Mouse (Mus musculus): ENCODE results near the gene Rptor. TPM values are rescaled to one million over a fixed set of nuclear protein-coding genes. Genes with fewer than 3 reads are reported as not detected.

The Rptor gene
- total and polyA plus RNA-seq, 2 experiments from 2014 or later = 8.5 to 64.8 TPM

DNA sequence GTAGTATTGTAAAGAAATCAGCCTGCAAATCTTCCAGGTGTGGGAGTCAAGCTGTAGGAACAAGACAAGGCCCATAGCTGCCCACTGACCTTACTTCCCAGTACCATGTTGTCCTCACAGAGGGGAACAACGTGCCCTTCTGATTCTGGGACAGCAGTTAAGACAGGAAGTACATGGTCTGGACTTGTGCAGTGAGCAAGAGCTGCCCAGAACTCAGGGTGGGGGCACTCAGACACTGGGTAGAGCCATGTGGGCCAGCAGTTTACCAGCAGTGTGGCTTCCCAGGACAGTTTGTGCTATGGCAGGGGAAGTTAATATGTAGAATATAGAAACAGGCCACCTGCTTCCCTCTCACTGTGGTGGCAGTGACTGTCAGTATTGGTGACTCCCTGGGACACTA is 272.1 kb downstream of the Rptor start:
- H3K4me2 ChIP-seq (ENCODE audit: low read depth, low read length, poor library complexity, severe bottlenecking) = no peak overlapping the region
- ATAC-seq (ENCODE audit: low FRiP score) (no peak), DNase-seq (ENCODE audit: low spot score) (no peak)
- no peak overlapping the region for H3K9ac ChIP-seq (replicated peaks; ENCODE audit: low read length, poor library complexity, severe bottlenecking)
- H3K4me3 ChIP-seq (ENCODE audit: low read depth, low read length) = no peak overlapping the region
- H3K9me3 ChIP-seq (ENCODE audit: low read length) = no peaks in the 10 kb centered on the region
- H3K4me1 ChIP-seq (ENCODE audit: insufficient read depth, low read length) = no peaks in the 10 kb centered on the region
- WGBS = 100% methylated on average over 1 of the region's 1 CpGs
- TF ChIP-seq CTCF (IDR thresholded peaks at IDR 0.05) = no peak
- H3K27ac ChIP-seq (ENCODE audit: low read depth, low read length) = no peak overlapping the region
- peaks cover 60% of the 10 kb centered on the region for H3K36me3 ChIP-seq (ENCODE audit: insufficient read depth, low read length)
- no peaks in the 10 kb centered on the region for H3K27me3 ChIP-seq (ENCODE audit: insufficient read depth, low read length)

DNA sequence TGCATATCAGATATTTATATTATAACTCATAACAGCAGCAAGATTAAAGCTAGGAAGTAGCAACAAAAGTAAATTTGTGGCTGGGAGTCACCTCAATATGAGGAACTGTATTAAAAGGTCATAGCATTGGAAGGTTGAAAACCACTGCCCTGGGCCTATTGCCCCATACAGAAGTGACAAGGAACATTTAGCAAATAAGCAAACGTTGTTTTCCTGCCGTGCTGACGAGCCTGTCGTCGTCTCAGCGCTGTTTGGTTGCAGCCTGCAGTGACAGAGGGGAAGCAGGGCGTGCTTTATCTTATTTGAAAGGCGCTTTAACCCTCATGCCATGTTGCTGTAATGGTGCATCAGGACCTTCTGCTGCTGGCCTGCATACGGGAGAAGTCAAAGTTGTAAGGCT is 273.0 kb downstream of the Rptor start:
- H3K27me3 ChIP-seq (ENCODE audit: insufficient read depth, low read length) = no peaks in the 10 kb centered on the region
- TF ChIP-seq CTCF (IDR thresholded peaks at IDR 0.05) = no peak
- H3K27ac ChIP-seq (ENCODE audit: low read depth, low read length) = no peak overlapping the region
- H3K9me3 ChIP-seq (ENCODE audit: low read length) = no peaks in the 10 kb centered on the region
- no peak overlapping the region for H3K4me3 ChIP-seq (ENCODE audit: low read depth, low read length)
- 84% methylated on average over 9 of the region's 9 CpGs for WGBS
- peaks cover 61% of the 10 kb centered on the region for H3K36me3 ChIP-seq (ENCODE audit: insufficient read depth, low read length)
- no peaks in the 10 kb centered on the region for H3K4me1 ChIP-seq (ENCODE audit: insufficient read depth, low read length)
- H3K9ac ChIP-seq (replicated peaks; ENCODE audit: low read length, poor library complexity, severe bottlenecking) = no peak overlapping the region
- no peak overlapping the region for H3K4me2 ChIP-seq (ENCODE audit: low read depth, low read length, poor library complexity, severe bottlenecking)
- ATAC-seq (ENCODE audit: low FRiP score) = no peak
- no peak for DNase-seq (ENCODE audit: low spot score)

DNA sequence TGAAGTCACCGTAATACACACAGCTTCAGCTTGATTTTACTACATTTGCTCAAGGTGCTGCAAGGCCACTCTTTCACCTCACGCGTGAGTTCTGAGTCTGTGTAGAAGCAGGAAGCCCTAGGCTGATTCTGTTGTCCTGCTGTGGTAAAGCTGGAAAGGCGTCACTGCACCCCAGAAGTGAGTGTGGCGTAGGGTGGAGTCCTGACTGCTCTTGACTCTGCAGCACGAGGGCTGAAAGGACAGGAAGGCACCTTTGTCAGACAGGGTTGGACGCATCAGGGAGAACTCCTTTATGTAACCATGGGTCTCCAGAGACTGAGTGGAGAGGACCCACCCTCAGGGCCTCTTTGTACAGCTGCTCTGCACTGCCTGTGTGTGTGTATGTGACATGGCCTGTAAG is 274.4 kb downstream of the Rptor start:
- Histone ChIP-seq H3K9me3 (ENCODE audit: low read length) (no peaks in the 10 kb centered on the region), H3K4me1 (ENCODE audit: insufficient read depth, low read length) (no peaks in the 10 kb centered on the region), H3K9ac (replicated peaks; ENCODE audit: low read length, poor library complexity, severe bottlenecking) (no peak overlapping the region), H3K36me3 (ENCODE audit: insufficient read depth, low read length) (peaks cover 48% of the 10 kb centered on the region), H3K27me3 (ENCODE audit: insufficient read depth, low read length) (no peaks in the 10 kb centered on the region), H3K4me3 (ENCODE audit: low read depth, low read length) (no peak overlapping the region), H3K27ac (ENCODE audit: low read depth, low read length) (no peak overlapping the region), H3K4me2 (ENCODE audit: low read depth, low read length, poor library complexity, severe bottlenecking) (no peak overlapping the region)
- DNase-seq (ENCODE audit: low spot score) (no peak), ATAC-seq (ENCODE audit: low FRiP score) (no peak)
- no peak for TF ChIP-seq CTCF (IDR thresholded peaks at IDR 0.05)
- WGBS = 80% methylated on average over 7 of the region's 7 CpGs

DNA sequence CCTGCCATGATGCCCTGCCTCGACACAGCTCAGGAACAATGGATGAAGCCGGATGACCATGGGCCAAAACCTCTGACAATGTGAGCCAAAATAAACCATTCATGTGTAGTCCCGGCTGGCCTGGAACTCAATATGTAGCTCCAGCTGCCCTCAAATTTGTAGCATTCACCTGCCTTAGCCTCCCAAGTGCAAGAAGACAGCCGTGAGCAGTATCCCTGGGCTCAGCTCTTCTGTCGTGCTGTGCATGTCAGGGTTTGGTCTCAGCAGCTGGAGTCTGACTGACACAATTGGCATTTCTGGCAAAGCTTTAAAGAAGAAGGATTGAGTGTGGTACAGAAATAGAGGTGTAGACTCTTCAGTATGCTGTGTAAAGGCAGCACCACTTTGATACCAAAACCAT is 276.9 kb downstream of the Rptor start:
- Histone ChIP-seq H3K4me1 (ENCODE audit: insufficient read depth, low read length) (no peaks in the 10 kb centered on the region), H3K4me2 (ENCODE audit: low read depth, low read length, poor library complexity, severe bottlenecking) (no peak overlapping the region), H3K9ac (replicated peaks; ENCODE audit: low read length, poor library complexity, severe bottlenecking) (no peak overlapping the region), H3K9me3 (ENCODE audit: low read length) (no peaks in the 10 kb centered on the region), H3K36me3 (ENCODE audit: insufficient read depth, low read length) (peaks cover 33% of the 10 kb centered on the region), H3K4me3 (ENCODE audit: low read depth, low read length) (no peak overlapping the region), H3K27ac (ENCODE audit: low read depth, low read length) (no peak overlapping the region), H3K27me3 (ENCODE audit: insufficient read depth, low read length) (no peaks in the 10 kb centered on the region)
- TF ChIP-seq CTCF (IDR thresholded peaks at IDR 0.05) = no peak
- WGBS = 87% methylated on average over 5 of the region's 5 CpGs
- ATAC-seq (ENCODE audit: low FRiP score) (no peak), DNase-seq (ENCODE audit: low spot score) (no peak)

- Histone ChIP-seq H3K27me3 (ENCODE audit: insufficient read depth, low read length) (no peaks in the 10 kb centered on the region), H3K4me3 (ENCODE audit: low read depth, low read length) (no peak overlapping the region), H3K4me1 (ENCODE audit: insufficient read depth, low read length) (no peaks in the 10 kb centered on the region), H3K9me3 (ENCODE audit: low read length) (no peaks in the 10 kb centered on the region), H3K4me2 (ENCODE audit: low read depth, low read length, poor library complexity, severe bottlenecking) (no peak overlapping the region), H3K27ac (ENCODE audit: low read depth, low read length) (no peak overlapping the region), H3K9ac (replicated peaks; ENCODE audit: low read length, poor library complexity, severe bottlenecking) (no peak overlapping the region), H3K36me3 (ENCODE audit: insufficient read depth, low read length) (peaks cover 39% of the 10 kb centered on the region)
- TF ChIP-seq CTCF (IDR thresholded peaks at IDR 0.05) = no peak
- no peak for DNase-seq (ENCODE audit: low spot score)
- no peak for ATAC-seq (ENCODE audit: low FRiP score)
- WGBS = 73% methylated on average over 2 of the region's 2 CpGs
These were observed 280.9 kb downstream of the Rptor start for GRCm38 (mm10) chr11:119883646-119884045.

- Histone ChIP-seq H3K4me1 (ENCODE audit: insufficient read depth, low read length) (no peaks in the 10 kb centered on the region), H3K4me3 (ENCODE audit: low read depth, low read length) (no peak overlapping the region), H3K9me3 (ENCODE audit: low read length) (no peaks in the 10 kb centered on the region), H3K27ac (ENCODE audit: low read depth, low read length) (no peak overlapping the region), H3K4me2 (ENCODE audit: low read depth, low read length, poor library complexity, severe bottlenecking) (no peak overlapping the region), H3K36me3 (ENCODE audit: insufficient read depth, low read length) (peaks cover 64% of the 10 kb centered on the region), H3K9ac (replicated peaks; ENCODE audit: low read length, poor library complexity, severe bottlenecking) (no peak overlapping the region), H3K27me3 (ENCODE audit: insufficient read depth, low read length) (no peaks in the 10 kb centered on the region)
- DNase-seq (ENCODE audit: low spot score) = no peak
- no peak for TF ChIP-seq CTCF (IDR thresholded peaks at IDR 0.05)
- WGBS = 93% methylated on average over 3 of the region's 3 CpGs
- ATAC-seq (ENCODE audit: low FRiP score) = no peak
These were observed 287.3 kb downstream of the Rptor start for GRCm38 (mm10) chr11:119889966-119890365.

Data from midbrain, postnatal 0 days (tissue).